Mouse (Mus musculus): ENCODE measurements around the gene Ptn. TPM values are rescaled to one million over a fixed set of nuclear protein-coding genes. Genes with fewer than 3 reads are reported as not detected.

The Ptn gene
- polyA plus RNA-seq, 1 experiment, result 3.1 TPM

- TF ChIP-seq USF1 (IDR thresholded peaks at IDR 0.05; ENCODE audit: low read depth) (no peak), MAX (IDR thresholded peaks at IDR 0.05; ENCODE audit: low read depth) (no peak), REST (IDR thresholded peaks at IDR 0.05; ENCODE audit: insufficient read depth, insufficient read length) (no peak), MYOD1 (IDR thresholded peaks at IDR 0.05; ENCODE audit: control insufficient read depth in 1 of 3, insufficient read length in 2 of 3, low read depth in 2 of 3) (no peak), CEBPB (IDR thresholded peaks at IDR 0.05; ENCODE audit: insufficient read depth, poor library complexity, severe bottlenecking) (no peak), POLR2AphosphoS2 (IDR thresholded peaks at IDR 0.05; ENCODE audit: insufficient read length, low read depth) (no peak), SRF (IDR thresholded peaks at IDR 0.05; ENCODE audit: control insufficient read depth, insufficient read length, low read depth) (no peak), MYOG (IDR thresholded peaks at IDR 0.05; ENCODE audit: control insufficient read depth in 1 of 3, insufficient read depth in 1 of 3, insufficient read length in 2 of 3, low read depth in 2 of 3) (no peak)
- H3K4me2 ChIP-seq (ENCODE audit: low read depth), result no peak overlapping the region
- H3ac ChIP-seq (ENCODE audit: control insufficient read depth, insufficient read length), result no peak overlapping the region
- H3K36me3 ChIP-seq (ENCODE audit: control insufficient read depth, insufficient read depth), result no peaks in the 10 kb centered on the region
- H3K79me2 ChIP-seq (ENCODE audit: control insufficient read depth, insufficient read depth), result no peaks in the 10 kb centered on the region
- no peaks in the 10 kb centered on the region for H3K27me3 ChIP-seq (ENCODE audit: control insufficient read depth, insufficient read depth, insufficient read length)
- H3K4me3 ChIP-seq, result no peak overlapping the region
Observed at GRCm38 (mm10) chr6:36797066-36797655, 12.9 kb downstream of the Ptn start.

GRCm38 (mm10) chr6:36794535-36794934 is 15.5 kb downstream of the Ptn start:
- Histone ChIP-seq H3ac (ENCODE audit: control insufficient read depth, insufficient read length) (no peak overlapping the region), H3K36me3 (ENCODE audit: control insufficient read depth, insufficient read depth) (no peaks in the 10 kb centered on the region), H3K4me2 (ENCODE audit: low read depth) (no peak overlapping the region), H3K4me3 (no peak overlapping the region), H3K79me2 (ENCODE audit: control insufficient read depth, insufficient read depth) (no peaks in the 10 kb centered on the region), H3K27me3 (ENCODE audit: control insufficient read depth, insufficient read depth, insufficient read length) (no peaks in the 10 kb centered on the region)
- no peak for TF ChIP-seq E2F4 (IDR thresholded peaks at IDR 0.05; ENCODE audit: insufficient read depth)
- TF ChIP-seq SRF (IDR thresholded peaks at IDR 0.05; ENCODE audit: control insufficient read depth, insufficient read length, low read depth), result no peak
- TF ChIP-seq MYOG (IDR thresholded peaks at IDR 0.05; ENCODE audit: control insufficient read depth in 1 of 3, insufficient read depth in 1 of 3, insufficient read length in 2 of 3, low read depth in 2 of 3), result no peak
- no peak for TF ChIP-seq MYOD1 (IDR thresholded peaks at IDR 0.05; ENCODE audit: control insufficient read depth in 1 of 3, insufficient read length in 2 of 3, low read depth in 2 of 3)
- TF ChIP-seq MAX (IDR thresholded peaks at IDR 0.05; ENCODE audit: low read depth), result no peak
- no peak for TF ChIP-seq POLR2AphosphoS2 (IDR thresholded peaks at IDR 0.05; ENCODE audit: insufficient read length, low read depth)

GRCm38 (mm10) chr6:36793775-36794174 is 16.2 kb downstream of the Ptn start:
- no peaks in the 10 kb centered on the region for H3K79me2 ChIP-seq (ENCODE audit: control insufficient read depth, insufficient read depth)
- no peak overlapping the region for H3ac ChIP-seq (ENCODE audit: control insufficient read depth, insufficient read length)
- H3K36me3 ChIP-seq (ENCODE audit: control insufficient read depth, insufficient read depth), result no peaks in the 10 kb centered on the region
- H3K4me3 ChIP-seq, result no peak overlapping the region
- peak overlapping the region; percentile 45 for H3K4me2 ChIP-seq (ENCODE audit: low read depth)
- TF ChIP-seq TCF12 (IDR thresholded peaks at IDR 0.05; ENCODE audit: insufficient read depth, poor library complexity, severe bottlenecking) (no peak), E2F4 (IDR thresholded peaks at IDR 0.05; ENCODE audit: insufficient read depth) (no peak), SRF (IDR thresholded peaks at IDR 0.05; ENCODE audit: control insufficient read depth, insufficient read length, low read depth) (no peak), TCF3 (IDR thresholded peaks at IDR 0.05; ENCODE audit: insufficient read length, low read depth) (no peak), USF1 (IDR thresholded peaks at IDR 0.05; ENCODE audit: low read depth) (no peak)
- H3K27me3 ChIP-seq (ENCODE audit: control insufficient read depth, insufficient read depth, insufficient read length), result no peaks in the 10 kb centered on the region

- no peak for TF ChIP-seq REST (IDR thresholded peaks at IDR 0.05; ENCODE audit: insufficient read depth, insufficient read length)
- TF ChIP-seq CEBPB (IDR thresholded peaks at IDR 0.05; ENCODE audit: insufficient read depth, poor library complexity, severe bottlenecking), result no peak
- no peak for TF ChIP-seq USF1 (IDR thresholded peaks at IDR 0.05; ENCODE audit: low read depth)
- no peak for TF ChIP-seq POLR2AphosphoS2 (IDR thresholded peaks at IDR 0.05; ENCODE audit: insufficient read length, low read depth)
- TF ChIP-seq MYOD1 (IDR thresholded peaks at IDR 0.05; ENCODE audit: control insufficient read depth in 1 of 3, insufficient read length in 2 of 3, low read depth in 2 of 3), result no peak
- TF ChIP-seq E2F4 (IDR thresholded peaks at IDR 0.05; ENCODE audit: insufficient read depth), result no peak
- no peaks in the 10 kb centered on the region for H3K36me3 ChIP-seq (ENCODE audit: control insufficient read depth, insufficient read depth)
- H3ac ChIP-seq (ENCODE audit: control insufficient read depth, insufficient read length), result no peak overlapping the region
- H3K4me3 ChIP-seq, result no peak overlapping the region
- H3K79me2 ChIP-seq (ENCODE audit: control insufficient read depth, insufficient read depth), result no peaks in the 10 kb centered on the region
- H3K27me3 ChIP-seq (ENCODE audit: control insufficient read depth, insufficient read depth, insufficient read length), result no peaks in the 10 kb centered on the region
- H3K4me2 ChIP-seq (ENCODE audit: low read depth), result no peak overlapping the region
Observed at GRCm38 (mm10) chr6:36789261-36789660, 20.8 kb downstream of the Ptn start.

- Histone ChIP-seq H3K4me3 (no peak overlapping the region), H3K27me3 (ENCODE audit: control insufficient read depth, insufficient read depth, insufficient read length) (no peaks in the 10 kb centered on the region), H3K79me2 (ENCODE audit: control insufficient read depth, insufficient read depth) (no peaks in the 10 kb centered on the region), H3K36me3 (ENCODE audit: control insufficient read depth, insufficient read depth) (no peaks in the 10 kb centered on the region), H3ac (ENCODE audit: control insufficient read depth, insufficient read length) (no peak overlapping the region), H3K4me2 (ENCODE audit: low read depth) (peak overlapping the region; percentile 31)
- TF ChIP-seq CEBPB (IDR thresholded peaks at IDR 0.05; ENCODE audit: insufficient read depth, poor library complexity, severe bottlenecking) (no peak), MYOG (IDR thresholded peaks at IDR 0.05; ENCODE audit: control insufficient read depth in 1 of 3, insufficient read depth in 1 of 3, insufficient read length in 2 of 3, low read depth in 2 of 3) (no peak), MYOD1 (IDR thresholded peaks at IDR 0.05; ENCODE audit: control insufficient read depth in 1 of 3, insufficient read length in 2 of 3, low read depth in 2 of 3) (no peak), TCF12 (IDR thresholded peaks at IDR 0.05; ENCODE audit: insufficient read depth, poor library complexity, severe bottlenecking) (no peak), USF1 (IDR thresholded peaks at IDR 0.05; ENCODE audit: low read depth) (no peak), MAX (IDR thresholded peaks at IDR 0.05; ENCODE audit: low read depth) (no peak), POLR2A (IDR thresholded peaks at IDR 0.05; ENCODE audit: insufficient read length, low read depth) (no peak), POLR2AphosphoS2 (IDR thresholded peaks at IDR 0.05; ENCODE audit: insufficient read length, low read depth) (no peak), E2F4 (IDR thresholded peaks at IDR 0.05; ENCODE audit: insufficient read depth) (no peak), SRF (IDR thresholded peaks at IDR 0.05; ENCODE audit: control insufficient read depth, insufficient read length, low read depth) (no peak), REST (IDR thresholded peaks at IDR 0.05; ENCODE audit: insufficient read depth, insufficient read length) (no peak), TCF3 (IDR thresholded peaks at IDR 0.05; ENCODE audit: insufficient read length, low read depth) (no peak)
Observed at GRCm38 (mm10) chr6:36788576-36789191, 21.3 kb downstream of the Ptn start.
